Mouse (Mus musculus) intestine, embryonic 15.5 days (tissue): ENCODE measurements around the gene Tmco5. TPM values are rescaled to one million over a fixed set of nuclear protein-coding genes. Genes with fewer than 3 reads are reported as not detected.

Source experiments
- ATAC-seq: fragments of 200-750 bp; cut with Nextera tagmentation; 2 replicates; pipeline ENCODE4 v1.8.0; 2017; ENCODE audit warnings: moderate TSS enrichment, moderate library complexity
- H3K27ac ChIP-seq: fragments of 300-500 bp; sonication (generic); 2 replicates; pipeline ENCODE4 v1.5.1; 2015; ENCODE audit warnings: mild to moderate bottlenecking, inconsistent platforms
- H3K27me3 ChIP-seq: fragments of 300-500 bp; sonication (generic); replicated peaks from 2 replicates; pipeline ENCODE4 v1.6.1; 2015; ENCODE audit warnings: inconsistent platforms
- H3K36me3 ChIP-seq: fragments of 300-500 bp; sonication (generic); 2 replicates; pipeline ENCODE4 v1.6.1; 2015; ENCODE audit warnings: inconsistent platforms
- H3K4me1 ChIP-seq: fragments of 300-500 bp; sonication (generic); replicated peaks from 2 replicates; pipeline ENCODE4 v1.6.1; 2015; ENCODE audit warnings: inconsistent platforms
- H3K4me2 ChIP-seq: fragments of 300-500 bp; sonication (generic); replicated peaks from 2 replicates; pipeline ENCODE4 v1.6.1; 2015; ENCODE audit warnings: mild to moderate bottlenecking, inconsistent platforms
- H3K4me3 ChIP-seq: fragments of 300-500 bp; sonication (generic); replicated peaks from 2 replicates; pipeline ENCODE4 v1.5.1; 2015; ENCODE audit warnings: inconsistent platforms
- H3K9ac ChIP-seq: fragments of 300-500 bp; sonication (generic); 2 replicates; pipeline ENCODE4 v1.6.1; 2015; ENCODE audit warnings: inconsistent platforms
- H3K9me3 ChIP-seq: fragments of 300-500 bp; sonication (generic); 2 replicates; pipeline ENCODE4 v1.6.1; 2016; ENCODE audit warnings: inconsistent platforms
- WGBS: fragments of 180-500 bp; shearing (Covaris S2); methylation state at CpG from one replicate; pipeline ENCODE4 v1.1.7; 2015; 5-methylcytosine and 5-hydroxymethylcytosine counted together
- polyA plus RNA-seq: library from polyadenylated mRNA; unstranded; fragments of >200 nt; fragmentation: Nextera tagmentation; extraction: Ambion mirVana; gene quantifications from 2 replicates; pipeline ENCODE4 v1.2.1, GENCODE M21; 2015

Gene Tmco5
- polyA plus RNA-seq = not detected in 2 replicates

DNA sequence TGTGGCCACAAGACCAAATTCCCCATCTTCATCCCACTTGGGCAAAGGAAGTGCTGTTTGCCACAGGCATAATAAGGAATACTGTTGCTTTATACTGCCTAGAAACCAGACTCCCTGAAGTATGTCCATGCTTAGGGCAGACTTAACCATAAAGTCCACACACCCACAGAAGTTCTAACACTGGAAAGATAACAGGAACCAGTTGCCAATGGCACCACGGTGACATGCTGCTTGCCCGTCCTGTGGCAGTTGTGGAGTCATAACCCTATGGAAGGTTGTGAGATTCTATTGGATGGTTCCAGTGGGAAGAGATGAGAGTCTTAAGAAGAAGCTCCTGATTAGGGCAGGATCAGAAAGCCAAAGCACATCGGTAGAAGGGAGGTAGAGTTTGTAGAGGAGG, at the start of gene Tmco5:
Gene Tmco5, plus strand, starts transcription at position 301 of the 400 bp plus-strand sequence.
- Histone ChIP-seq H3K27me3 (no peaks in the 10 kb centered on the region), H3K27ac (no peak within 1 kb of the TSS), H3K4me3 (no peak within 1 kb of the TSS), H3K9me3 (no peaks in the 10 kb centered on the region), H3K9ac (no peak within 1 kb of the TSS), H3K4me1 (no peaks in the 10 kb centered on the region), H3K4me2 (no peak within 1 kb of the TSS), H3K36me3 (no peaks in the 10 kb centered on the region)
- WGBS = 86% methylated on average over 3 of the region's 3 CpGs
- no peak for ATAC-seq

DNA sequence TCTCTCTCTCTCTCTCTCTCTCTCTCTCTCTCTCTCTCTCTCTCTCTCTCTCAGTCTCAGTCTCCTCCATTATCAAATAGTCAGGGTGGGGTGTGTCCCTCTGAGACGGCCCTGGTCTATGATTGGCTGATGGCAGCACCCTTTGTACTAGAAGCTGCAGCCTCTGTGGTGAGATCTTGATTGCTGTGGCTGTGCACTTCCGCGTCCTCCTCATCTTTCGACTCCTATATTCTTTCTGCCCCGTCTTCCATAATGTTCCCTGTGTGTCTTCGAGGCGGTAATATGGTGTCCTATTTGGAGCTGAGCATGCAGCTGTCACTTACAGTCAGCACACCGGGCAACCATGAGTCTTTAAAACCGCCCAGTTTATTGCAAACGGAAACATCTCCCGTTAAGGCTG, 46.6 kb upstream of the Tmco5 start:
- ATAC-seq = no peak
- H3K36me3 ChIP-seq = no peaks in the 10 kb centered on the region
- 59% methylated on average over 11 of the region's 11 CpGs for WGBS

DNA sequence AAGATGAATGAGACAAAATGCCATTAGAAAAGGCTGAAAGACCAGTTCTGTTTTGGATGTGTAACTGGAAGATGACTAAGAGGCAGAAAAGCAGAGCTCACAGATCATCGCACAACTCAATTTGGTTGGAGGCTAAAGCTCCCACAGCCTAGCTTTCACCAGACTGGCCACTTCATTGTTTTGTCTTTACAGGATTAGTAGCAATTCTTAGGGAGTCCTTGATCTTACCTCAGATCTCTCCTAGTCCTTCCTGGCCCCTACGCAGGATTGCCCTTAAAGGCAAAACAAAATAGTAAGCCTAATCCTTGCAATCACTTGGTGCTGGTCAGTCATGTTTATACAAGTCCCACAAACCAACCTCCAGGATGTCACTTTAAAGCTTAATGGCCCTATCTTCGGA, 40.7 kb upstream of the Tmco5 start:
- Histone ChIP-seq H3K9me3 (no peaks in the 10 kb centered on the region), H3K27me3 (no peaks in the 10 kb centered on the region), H3K27ac (no peak overlapping the region), H3K4me3 (no peak overlapping the region), H3K9ac (no peak overlapping the region), H3K4me1 (no peaks in the 10 kb centered on the region), H3K36me3 (no peaks in the 10 kb centered on the region), H3K4me2 (no peak overlapping the region)
- WGBS = 59% methylated on average over 3 of the region's 3 CpGs
- no peak for ATAC-seq

More for the DNA sequence above, 46.6 kb upstream of the Tmco5 start:
- Histone ChIP-seq H3K9me3 (no peaks in the 10 kb centered on the region), H3K27ac (no peak overlapping the region), H3K27me3 (no peaks in the 10 kb centered on the region), H3K4me3 (no peak overlapping the region), H3K4me2 (no peak overlapping the region), H3K9ac (no peak overlapping the region), H3K4me1 (no peaks in the 10 kb centered on the region)

DNA sequence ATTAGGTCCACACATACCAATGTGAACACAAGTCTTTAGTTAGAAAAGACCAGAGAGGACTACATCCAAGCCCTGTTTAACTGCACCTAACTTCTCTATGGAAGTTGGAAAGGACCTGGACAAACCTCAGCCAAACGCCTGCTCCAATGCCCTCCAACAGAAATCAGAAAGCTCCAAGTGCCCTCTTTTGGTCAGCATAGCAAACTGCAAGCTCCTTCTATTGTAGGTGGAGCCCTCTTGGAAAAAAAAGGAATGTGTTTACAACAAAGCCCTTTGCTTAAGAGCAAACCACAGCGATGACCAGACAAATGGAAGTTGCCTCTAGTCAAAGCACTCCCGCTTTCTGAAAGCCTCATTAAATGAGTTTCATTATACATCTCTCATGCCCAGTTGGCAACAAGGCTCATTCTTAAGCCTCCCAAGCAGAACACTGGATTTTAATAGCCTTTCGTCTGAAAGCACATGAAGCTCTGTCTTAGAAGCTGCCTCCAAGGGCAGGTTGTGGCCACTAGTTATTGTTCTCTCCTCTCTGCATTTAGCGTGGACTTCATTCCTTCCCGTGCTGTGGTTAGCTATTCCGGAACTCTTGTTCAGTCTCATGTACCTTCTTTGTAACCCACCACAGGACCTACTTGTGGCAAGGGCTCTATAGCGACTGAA, 39.8 kb upstream of the Tmco5 start:
- H3K4me2 ChIP-seq = 0 out of 2 replicates have a peak overlapping the region, but pooled peaks have one; percentile 19
- no peak overlapping the region for H3K27ac ChIP-seq
- H3K36me3 ChIP-seq = no peaks in the 10 kb centered on the region
- H3K9ac ChIP-seq = no peak overlapping the region
- no peaks in the 10 kb centered on the region for H3K9me3 ChIP-seq
- ATAC-seq = no peak
- no peaks in the 10 kb centered on the region for H3K4me1 ChIP-seq
- H3K27me3 ChIP-seq = no peaks in the 10 kb centered on the region
- WGBS = 38% methylated on average over 8 of the region's 8 CpGs
- no peak overlapping the region for H3K4me3 ChIP-seq

DNA sequence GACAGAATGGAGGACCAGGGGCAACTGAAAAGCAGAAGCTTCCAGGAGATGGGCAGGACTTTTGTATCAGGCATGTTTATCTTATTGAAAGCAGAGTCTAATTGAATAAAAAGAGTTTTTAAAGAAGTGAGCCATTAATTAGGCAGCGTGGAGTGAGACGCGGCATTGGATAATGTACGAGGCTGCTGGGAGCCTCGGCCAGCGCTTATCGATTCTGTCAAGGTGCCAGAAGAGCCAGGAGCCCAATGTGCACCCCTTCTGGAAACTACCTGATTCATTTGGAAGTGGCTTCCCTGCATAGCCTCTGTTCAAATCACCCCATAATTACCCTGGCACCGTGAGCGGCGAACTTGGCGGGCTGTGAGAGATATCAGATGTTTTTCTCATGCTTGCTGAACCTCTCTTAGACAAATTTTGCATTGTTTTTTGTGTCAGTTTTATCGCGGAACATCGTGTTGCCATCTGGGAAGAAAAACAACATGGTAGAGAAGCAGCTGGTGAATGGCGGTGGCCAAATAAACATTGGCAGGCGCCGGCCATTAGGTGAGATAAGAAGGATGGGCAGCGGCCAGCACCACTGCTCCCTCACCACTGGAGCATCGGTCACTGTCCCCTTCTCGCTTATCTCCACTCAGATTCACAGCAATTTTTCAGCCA, 28.4 kb upstream of the Tmco5 start:
- Histone ChIP-seq H3K9me3 (no peaks in the 10 kb centered on the region), H3K4me3 (no peak overlapping the region), H3K27ac (no peak overlapping the region), H3K27me3 (no peaks in the 10 kb centered on the region), H3K4me1 (peaks cover 7% of the 10 kb centered on the region; the same call in 1 of the 2 replicates), H3K9ac (no peak overlapping the region), H3K4me2 (no peak overlapping the region), H3K36me3 (no peaks in the 10 kb centered on the region)
- 80% methylated on average over 20 of the region's 20 CpGs for WGBS
- no peak for ATAC-seq

DNA sequence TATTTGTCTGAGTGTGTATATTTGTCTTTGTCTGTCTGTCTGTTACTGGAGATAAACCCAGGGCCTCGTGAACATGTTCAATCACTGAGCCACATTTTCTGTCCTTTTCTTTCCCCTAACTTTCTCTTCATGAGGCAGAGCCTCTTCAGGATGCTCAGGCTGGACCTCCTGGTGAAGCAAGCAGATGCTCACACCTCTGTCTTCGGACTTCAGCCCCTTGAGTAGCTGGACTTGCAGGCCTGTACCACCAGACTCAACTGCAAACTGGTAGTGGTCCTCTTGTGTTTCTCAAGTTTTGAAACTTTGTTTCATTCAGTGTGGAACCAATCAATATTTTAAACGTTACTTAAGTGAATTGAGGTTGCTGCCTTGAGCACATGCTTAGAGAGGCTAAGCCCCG, 27.1 kb upstream of the Tmco5 start:
- Histone ChIP-seq H3K36me3 (no peaks in the 10 kb centered on the region), H3K4me3 (no peak overlapping the region), H3K4me2 (no peak overlapping the region), H3K27me3 (no peaks in the 10 kb centered on the region), H3K4me1 (peaks cover 7% of the 10 kb centered on the region; the same call in 1 of the 2 replicates), H3K9ac (no peak overlapping the region), H3K9me3 (no peaks in the 10 kb centered on the region), H3K27ac (no peak overlapping the region)
- WGBS = 73% methylated on average over 4 of the region's 4 CpGs
- ATAC-seq = no peak

DNA sequence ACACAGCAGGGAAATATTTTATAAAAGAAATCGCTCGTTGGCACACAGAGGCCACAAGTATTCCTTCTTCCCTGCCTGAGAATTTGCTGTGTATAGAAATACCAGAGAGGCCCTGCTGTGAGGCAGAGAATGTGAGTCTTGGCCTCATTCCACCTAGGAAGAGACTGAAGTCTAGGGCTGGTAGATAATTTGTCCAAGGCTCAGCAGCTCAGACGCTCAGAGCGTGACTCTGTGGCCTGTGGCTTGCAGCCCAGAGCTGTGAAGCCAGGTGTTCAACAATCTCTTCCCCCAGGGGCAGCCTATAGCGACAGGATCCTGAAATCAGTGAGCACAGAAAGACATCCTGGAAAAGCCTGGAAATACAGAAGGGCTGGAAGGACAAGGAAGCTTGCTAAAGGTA, 26.2 kb upstream of the Tmco5 start:
- no peaks in the 10 kb centered on the region for H3K9me3 ChIP-seq
- no peak overlapping the region for H3K4me2 ChIP-seq
- peaks cover 7% of the 10 kb centered on the region; the same call in 1 of the 2 replicates for H3K4me1 ChIP-seq
- no peaks in the 10 kb centered on the region for H3K36me3 ChIP-seq
- H3K27ac ChIP-seq = 0 out of 2 replicates have a peak overlapping the region, but pooled peaks have one; percentile 3
- peak; percentile 39; the same call in 1 of the 2 replicates for ATAC-seq
- WGBS = 35% methylated on average over 5 of the region's 5 CpGs
- H3K9ac ChIP-seq = no peak overlapping the region
- no peaks in the 10 kb centered on the region for H3K27me3 ChIP-seq
- no peak overlapping the region for H3K4me3 ChIP-seq

DNA sequence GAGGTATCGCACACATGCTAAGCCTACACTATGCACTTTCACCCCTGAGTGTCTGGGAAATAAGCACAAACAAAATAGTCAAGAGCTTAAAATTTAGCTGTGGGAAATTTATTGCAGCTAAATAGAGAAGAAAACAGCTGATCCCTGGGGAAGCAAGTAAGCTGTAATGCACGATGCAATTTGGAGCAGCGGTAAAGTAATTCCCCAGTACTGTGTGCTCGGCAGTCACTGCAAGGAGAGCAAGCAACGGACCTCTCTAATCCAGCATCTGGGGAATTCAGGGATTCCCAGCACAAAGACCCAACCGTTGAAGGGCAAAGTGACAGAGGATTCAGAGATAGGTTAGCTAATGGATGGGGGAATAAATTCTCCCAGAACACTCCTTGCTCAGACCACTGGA, 19.8 kb upstream of the Tmco5 start:
- H3K4me2 ChIP-seq = no peak overlapping the region
- no peaks in the 10 kb centered on the region for H3K36me3 ChIP-seq
- no peak overlapping the region for H3K9ac ChIP-seq
- H3K4me3 ChIP-seq = no peak overlapping the region
- no peak for ATAC-seq
- no peaks in the 10 kb centered on the region for H3K4me1 ChIP-seq
- H3K27me3 ChIP-seq = no peaks in the 10 kb centered on the region
- no peak overlapping the region for H3K27ac ChIP-seq
- no peaks in the 10 kb centered on the region for H3K9me3 ChIP-seq
- WGBS = 67% methylated on average over 6 of the region's 6 CpGs

DNA sequence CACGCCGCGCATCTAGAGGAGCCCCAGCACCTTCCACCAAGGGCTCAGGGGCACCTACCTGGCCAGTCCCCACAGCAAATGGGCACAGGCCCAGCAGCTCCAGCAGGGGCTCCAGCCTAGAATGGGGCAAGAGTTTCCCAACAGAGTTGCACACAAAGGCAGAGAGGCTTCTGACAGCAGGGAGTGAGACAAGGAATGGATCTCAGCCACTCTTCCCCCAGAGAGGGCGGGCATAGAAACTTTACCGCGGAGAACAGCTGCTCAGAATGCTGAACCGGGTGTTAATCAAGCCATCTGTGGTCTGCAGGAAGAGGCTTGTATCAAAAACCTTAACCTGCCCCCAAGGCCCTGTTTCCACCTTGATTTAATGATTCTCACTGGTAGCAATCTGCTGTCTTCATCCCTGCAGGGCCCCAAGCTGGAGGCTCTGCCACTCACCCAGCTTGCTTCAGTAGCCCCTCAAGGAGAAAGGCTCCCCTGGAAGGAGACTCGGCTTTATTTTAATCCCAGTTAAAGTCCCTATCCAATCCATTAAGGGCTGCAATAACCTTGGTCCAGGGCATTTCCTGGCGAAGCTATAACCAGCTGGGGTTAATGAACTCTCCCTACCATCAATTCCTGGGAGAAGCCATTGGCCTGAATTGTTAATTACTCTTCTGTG, 1.4 kb upstream of the Tmco5 start:
- ATAC-seq = no peak
- 45% methylated on average over 9 of the region's 9 CpGs for WGBS

DNA sequence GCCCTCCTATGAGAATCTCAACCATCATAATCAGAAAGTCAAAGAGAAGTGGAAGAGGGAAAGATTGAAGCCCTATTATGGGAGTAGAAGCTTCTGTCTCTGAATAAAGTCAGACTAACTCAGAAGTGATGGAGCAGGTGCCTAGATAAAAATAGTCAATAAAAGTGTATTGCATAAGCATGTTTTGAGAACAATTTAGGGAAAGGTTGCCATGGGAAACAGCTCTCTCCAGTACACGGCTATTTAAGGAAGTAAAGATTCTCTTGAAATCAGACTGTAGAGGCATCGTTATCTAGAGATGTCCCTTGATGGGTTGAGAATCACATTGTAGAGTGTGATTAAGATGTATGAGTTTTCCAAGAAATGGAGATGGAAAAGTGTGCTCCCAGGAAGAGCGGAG, 1.2 kb downstream of the Tmco5 start:
- no peaks in the 10 kb centered on the region for H3K27me3 ChIP-seq
- 91% methylated on average over 3 of the region's 3 CpGs for WGBS

More for the DNA sequence above, 1.4 kb upstream of the Tmco5 start:
- no peaks in the 10 kb centered on the region for H3K27me3 ChIP-seq
- H3K9me3 ChIP-seq = no peaks in the 10 kb centered on the region
- no peak overlapping the region for H3K9ac ChIP-seq
- no peak overlapping the region for H3K4me2 ChIP-seq
- H3K36me3 ChIP-seq = no peaks in the 10 kb centered on the region
- no peak overlapping the region for H3K27ac ChIP-seq
- no peaks in the 10 kb centered on the region for H3K4me1 ChIP-seq
- no peak overlapping the region for H3K4me3 ChIP-seq

DNA sequence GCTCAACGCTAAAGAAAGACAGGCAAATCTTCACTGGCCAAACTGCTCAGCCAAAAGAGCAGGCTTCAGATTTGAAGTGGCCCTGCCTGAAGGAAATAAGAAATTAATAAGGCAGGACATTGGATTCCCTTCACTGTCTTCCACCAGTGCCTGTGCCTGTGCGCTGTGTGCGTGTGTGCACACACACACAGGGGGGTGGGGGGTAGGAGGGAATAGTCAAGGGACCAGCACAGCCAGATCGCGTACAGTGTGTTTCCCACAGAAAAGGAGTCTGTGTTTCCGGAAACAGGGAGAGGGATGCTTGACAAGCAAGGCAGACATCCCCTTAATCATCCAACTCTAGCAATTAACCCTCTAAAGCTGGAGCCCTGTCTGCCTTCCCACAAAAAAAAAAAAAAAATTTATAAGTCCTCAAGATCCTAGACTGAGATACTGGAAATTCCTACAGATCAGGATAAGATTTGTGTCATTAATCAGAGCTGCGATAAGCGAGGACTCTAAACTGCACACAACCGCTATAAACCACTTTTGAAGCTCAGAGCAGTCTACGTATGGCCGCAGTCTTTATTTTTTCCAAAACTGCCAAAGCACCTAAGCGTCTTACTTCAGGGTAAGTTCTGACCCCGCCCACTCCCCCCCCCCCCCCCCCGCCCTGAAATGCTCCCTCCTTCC, 15.0 kb downstream of the Tmco5 start:
- ATAC-seq = peak; percentile 44
- Histone ChIP-seq H3K9me3 (no peaks in the 10 kb centered on the region), H3K4me1 (peaks cover 6% of the 10 kb centered on the region; the same call in 1 of the 2 replicates), H3K27ac (no peak overlapping the region), H3K4me2 (peak overlapping the region; percentile 74), H3K9ac (no peak overlapping the region), H3K36me3 (no peaks in the 10 kb centered on the region), H3K27me3 (no peaks in the 10 kb centered on the region), H3K4me3 (no peak overlapping the region)
- 18% methylated on average over 14 of the region's 14 CpGs for WGBS

More for the DNA sequence above, 1.2 kb downstream of the Tmco5 start:
- no peak overlapping the region for H3K27ac ChIP-seq
- H3K9me3 ChIP-seq = no peaks in the 10 kb centered on the region
- no peaks in the 10 kb centered on the region for H3K4me1 ChIP-seq
- H3K9ac ChIP-seq = no peak overlapping the region
- H3K4me3 ChIP-seq = no peak overlapping the region
- no peak overlapping the region for H3K4me2 ChIP-seq
- no peak for ATAC-seq
- H3K36me3 ChIP-seq = no peaks in the 10 kb centered on the region

DNA sequence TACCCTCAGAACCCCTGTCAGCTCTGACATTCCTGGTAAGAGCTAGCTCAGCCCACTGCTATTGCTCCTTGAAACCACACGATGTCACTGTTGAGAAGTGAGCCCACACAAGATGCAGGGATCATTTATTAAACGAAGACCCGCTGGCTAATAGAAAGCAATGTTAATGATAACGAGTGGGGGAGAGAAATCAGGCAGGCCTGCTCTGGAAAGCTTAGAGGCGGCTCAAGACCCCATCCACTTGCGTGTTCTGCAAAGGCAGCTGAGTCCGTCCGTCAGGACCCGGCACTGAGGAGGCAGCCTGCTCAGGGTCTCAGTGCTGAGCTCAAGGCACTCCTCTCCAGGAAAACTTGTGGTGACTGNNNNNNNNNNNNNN, 15.5 kb downstream of the Tmco5 start:
- Histone ChIP-seq H3K4me2 (peak overlapping the region; percentile 74), H3K9ac (no peak overlapping the region; the same call in 1 of the 2 replicates), H3K9me3 (no peaks in the 10 kb centered on the region), H3K36me3 (no peaks in the 10 kb centered on the region), H3K27ac (no peak overlapping the region), H3K27me3 (no peaks in the 10 kb centered on the region), H3K4me3 (peak overlapping the region; percentile 28), H3K4me1 (peaks cover 6% of the 10 kb centered on the region; the same call in 1 of the 2 replicates)
- ATAC-seq = peak; percentile 79
- 4% methylated on average over 9 of the region's 9 CpGs for WGBS
